Mouse (Mus musculus): Measurements from ENCODE around the gene Skil.

DNA sequence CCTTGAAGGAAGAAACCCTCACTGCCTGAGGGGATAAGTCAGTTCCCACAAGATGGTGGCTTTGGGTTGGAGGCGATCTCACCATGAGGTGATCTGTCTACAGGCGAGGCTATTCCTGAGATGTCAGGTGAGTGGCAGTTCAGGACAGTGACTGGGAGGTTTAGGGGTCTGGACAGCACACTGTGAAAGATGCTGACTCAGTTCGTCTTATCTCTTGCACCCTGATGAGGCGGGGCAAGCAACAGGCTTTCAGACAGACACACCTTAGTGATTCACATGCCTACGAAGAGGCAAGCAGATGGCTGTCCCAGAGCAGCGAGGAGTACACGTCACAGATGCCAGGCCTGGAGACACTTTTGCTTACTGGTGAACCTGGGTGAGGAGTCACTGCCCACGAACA, 39.4 kb downstream of the Skil start:
- TF ChIP-seq POLR2A (IDR thresholded peaks at IDR 0.05; ENCODE audit: insufficient read length, low read depth) (no peak), TCF12 (IDR thresholded peaks at IDR 0.05; ENCODE audit: insufficient read depth, poor library complexity, severe bottlenecking) (no peak), MAX (IDR thresholded peaks at IDR 0.05; ENCODE audit: low read depth) (no peak), MYOG (IDR thresholded peaks at IDR 0.05; ENCODE audit: control insufficient read depth in 1 of 3, insufficient read depth in 1 of 3, insufficient read length in 2 of 3, low read depth in 2 of 3) (no peak)

All from myocyte (in vitro differentiated cells).